Mouse (Mus musculus): ENCODE results near the gene Pkmyt1.

DNA sequence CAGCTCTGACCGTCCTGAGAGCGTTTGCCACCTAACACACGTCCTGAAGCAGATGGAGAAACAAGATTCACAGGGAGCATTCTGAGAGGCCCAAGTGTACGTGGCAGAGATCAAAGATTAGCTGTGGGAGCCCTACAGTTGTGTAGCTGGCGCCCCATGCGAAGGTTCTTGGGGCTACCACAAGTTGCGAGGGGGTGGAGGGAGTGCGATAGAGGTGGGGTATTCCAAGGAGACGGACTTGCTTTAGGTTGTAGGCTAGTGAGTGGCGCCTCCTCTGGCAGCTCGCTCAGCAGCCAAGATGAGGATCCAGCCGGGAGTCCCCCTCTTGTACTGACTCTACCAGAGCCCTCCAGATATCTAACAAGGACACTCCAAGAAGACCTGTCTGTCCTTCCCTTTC lies 20.2 kb downstream of the Pkmyt1 start:
- no peak for TF ChIP-seq POLR2A (IDR thresholded peaks at IDR 0.05; ENCODE audit: low read depth, low read length)
- TF ChIP-seq CTCF (conservative IDR thresholded peaks at IDR 0.05; ENCODE audit: insufficient read depth, insufficient read length, low read depth, low read length) = no peak

Measured in kidney, adult 2 months (tissue).